Mouse (Mus musculus) 3134 (cell line): Measurements from ENCODE around the gene Stk4.
"Not testable (repeated sequence)": the region's sequence is repeated elsewhere in the genome, so short reads cannot be mapped to it uniquely, and the experiment has no call there.

Experiments
- DNase-seq: peaks from one replicate; pipeline ENCODE4 v3.0.0-alpha.2; 2011; ENCODE audit warnings: low spot score; ENCODE audit not compliant: insufficient read length; ENCODE audit errors: extremely low read depth

The Stk4 gene

GRCm38 (mm10) chr2:164070142-164070764 is at the start of gene Stk4:
Gene Stk4, plus strand, starts transcription at chr2:164070322.
- DNase-seq, result no peak

- no peak for DNase-seq
Observed at GRCm38 (mm10) chr2:164022104-164022503, 48.0 kb upstream of the Stk4 start.

- no peak for DNase-seq
Observed at GRCm38 (mm10) chr2:164025150-164025549, 45.0 kb upstream of the Stk4 start, which contains the start of gene Pabpc1l. Gene Pabpc1l, plus strand, starts transcription at chr2:164025450.

GRCm38 (mm10) chr2:164031147-164031546 is 39.0 kb upstream of the Stk4 start:
- DNase-seq, result no peak

- DNase-seq, result no peak
Observed at GRCm38 (mm10) chr2:164032973-164033372, 37.1 kb upstream of the Stk4 start.

GRCm38 (mm10) chr2:164036520-164037019 is 33.6 kb upstream of the Stk4 start:
- no peak for DNase-seq

- DNase-seq, result no peak
Observed at GRCm38 (mm10) chr2:164038407-164039028, 31.6 kb upstream of the Stk4 start.

- DNase-seq, result no peak
Observed at GRCm38 (mm10) chr2:164040949-164041348, 29.2 kb upstream of the Stk4 start.

- DNase-seq, result no peak
Observed at GRCm38 (mm10) chr2:164041523-164041922, 28.6 kb upstream of the Stk4 start.

- DNase-seq, result peak; percentile 64
Observed at GRCm38 (mm10) chr2:164047197-164047690, 22.9 kb upstream of the Stk4 start.

GRCm38 (mm10) chr2:164053767-164054166 is 16.4 kb upstream of the Stk4 start:
- DNase-seq, result no peak

GRCm38 (mm10) chr2:164054671-164055070 is 15.5 kb upstream of the Stk4 start:
- no peak for DNase-seq

GRCm38 (mm10) chr2:164059634-164060235 is 10.4 kb upstream of the Stk4 start:
- no peak for DNase-seq

- DNase-seq, result peak; percentile 100
Observed at GRCm38 (mm10) chr2:164070765-164071436, 779 bp downstream of the Stk4 start, which contains the start of gene Tomm34. Gene Tomm34, minus strand, starts transcription at chr2:164071169.

- not testable (repeated sequence) for DNase-seq
Observed at GRCm38 (mm10) chr2:164071437-164071820, 1.3 kb downstream of the Stk4 start.

- DNase-seq, result no peak
Observed at GRCm38 (mm10) chr2:164072109-164072508, 2.0 kb downstream of the Stk4 start.

- DNase-seq, result no peak
Observed at GRCm38 (mm10) chr2:164073120-164073519, 3.0 kb downstream of the Stk4 start.

GRCm38 (mm10) chr2:164073918-164074578 is 3.9 kb downstream of the Stk4 start:
- peak; percentile 94 for DNase-seq

GRCm38 (mm10) chr2:164075088-164075487 is 5.0 kb downstream of the Stk4 start:
- no peak for DNase-seq

GRCm38 (mm10) chr2:164076874-164077425 is 6.8 kb downstream of the Stk4 start:
- DNase-seq, result no peak
